Mouse (Mus musculus): ENCODE results near the gene Nanp. TPM values are rescaled to one million over a fixed set of nuclear protein-coding genes. Genes with fewer than 3 reads are reported as not detected.
A peak's percentile ranks its signal among the peaks of the same experiment; 100 is the strongest.

Nanp gene
- total RNA-seq, 2 experiments from 2014 or later, result 5.1 to 5.8 TPM

- intact Hi-C loops (cut with DNase I; ENCODE audit: low total_unique reads), result loop anchor here (5.0 kb wide), 1 partner anchor 319 kb away; no protein-coding TSS in a partner anchor
Measured at GRCm38 (mm10) chr2:151001619-151002175, 37.5 kb downstream of the Nanp start.

GRCm38 (mm10) chr2:151000402-151001178, 38.6 kb downstream of the Nanp start:
- DNase-seq, result peak; percentile 58
- intact Hi-C loops (cut with DNase I; ENCODE audit: low total_unique reads), result loop anchor here (5.0 kb wide), 1 partner anchor 318 kb away; no protein-coding TSS in a partner anchor

More at GRCm38 (mm10) chr2:151001619-151002175, 37.5 kb downstream of the Nanp start:
- DNase-seq, result no peak

- no peak for DNase-seq
- intact Hi-C loops (cut with DNase I; ENCODE audit: low total_unique reads), result no loop called here
Measured at GRCm38 (mm10) chr2:150999021-150999420, 40.2 kb downstream of the Nanp start.

GRCm38 (mm10) chr2:150997618-150998017, 41.6 kb downstream of the Nanp start:
- DNase-seq, result no peak
- intact Hi-C loops (cut with DNase I; ENCODE audit: low total_unique reads), result no loop called here

GRCm38 (mm10) chr2:150995324-150995723, 43.9 kb downstream of the Nanp start:
- no peak for DNase-seq
- intact Hi-C loops (cut with DNase I; ENCODE audit: low total_unique reads), result no loop called here

GRCm38 (mm10) chr2:150991050-150991449, 48.1 kb downstream of the Nanp start:
- intact Hi-C loops (cut with DNase I; ENCODE audit: low total_unique reads), result no loop called here
- DNase-seq, result no peak

GRCm38 (mm10) chr2:150990506-150990905, 48.7 kb downstream of the Nanp start:
- no peak for DNase-seq
- intact Hi-C loops (cut with DNase I; ENCODE audit: low total_unique reads), result no loop called here

- no peak for DNase-seq
- intact Hi-C loops (cut with DNase I; ENCODE audit: low total_unique reads), result no loop called here
Measured at GRCm38 (mm10) chr2:150985359-150985758, 53.8 kb downstream of the Nanp start.

GRCm38 (mm10) chr2:150982051-150982450, 57.1 kb downstream of the Nanp start:
- no peak for DNase-seq
- intact Hi-C loops (cut with DNase I; ENCODE audit: low total_unique reads), result no loop called here

- intact Hi-C loops (cut with DNase I; ENCODE audit: low total_unique reads), result no loop called here
- no peak for DNase-seq
Measured at GRCm38 (mm10) chr2:150981524-150981923, 57.7 kb downstream of the Nanp start.

GRCm38 (mm10) chr2:150979861-150980620, 59.2 kb downstream of the Nanp start:
- no peak for DNase-seq
- intact Hi-C loops (cut with DNase I; ENCODE audit: low total_unique reads), result no loop called here

Other genes starting within 250 kb of the Nanp start
- 10 to 100 TPM; 23.2 to 26.7 TPM for gene Abhd12, start 134.7 kb downstream of the Nanp start, total RNA-seq (2021)
- 1 to 10 TPM; 1.8 to 3.1 TPM for gene Gins1, start 134.0 kb downstream of the Nanp start, total RNA-seq (2021)
- under 1 TPM; 0.27 to 0.39 TPM for gene Ninl, start within 50 bp of the Nanp start, total RNA-seq (2021)
- not detected for gene Gm14151, start 53.0 kb upstream of the Nanp start, total RNA-seq (2021)
- gene Gm14147, start 58.8 kb upstream of the Nanp start, total RNA-seq (2021), result not detected